Mouse (Mus musculus) ES-CJ7 (cell line): ENCODE data around the gene Yipf1.

ENCODE experiments used
- DNase-seq: peaks from one replicate; pipeline ENCODE4 v3.0.0; 2011; ENCODE audit warnings: low read depth, low spot score

The Yipf1 gene

GRCm38 (mm10) chr4:107313690-107314478 is at the start of gene Yipf1:
Gene Yipf1 (plus strand): TSS chr4:107314363.
- DNase-seq: peak; percentile 76

- DNase-seq: no peak
Observed at GRCm38 (mm10) chr4:107273683-107274082, 40.5 kb upstream of the Yipf1 start.

- no peak for DNase-seq
Observed at GRCm38 (mm10) chr4:107274511-107274910, 39.7 kb upstream of the Yipf1 start.

GRCm38 (mm10) chr4:107278188-107278707 is 35.9 kb upstream of the Yipf1 start:
- peak; percentile 11 for DNase-seq

GRCm38 (mm10) chr4:107280843-107281475 is 33.2 kb upstream of the Yipf1 start:
- peak; percentile 31 for DNase-seq

GRCm38 (mm10) chr4:107285446-107286200 is 28.5 kb upstream of the Yipf1 start:
- DNase-seq: no peak

- no peak for DNase-seq
Observed at GRCm38 (mm10) chr4:107286386-107286785, 27.8 kb upstream of the Yipf1 start.

- DNase-seq: no peak
Observed at GRCm38 (mm10) chr4:107287517-107287916, 26.6 kb upstream of the Yipf1 start.

- DNase-seq: no peak
Observed at GRCm38 (mm10) chr4:107291611-107292272, 22.4 kb upstream of the Yipf1 start.

- no peak for DNase-seq
Observed at GRCm38 (mm10) chr4:107292273-107292662, 21.9 kb upstream of the Yipf1 start.

GRCm38 (mm10) chr4:107298071-107298606 is 16.0 kb upstream of the Yipf1 start:
- no peak for DNase-seq

- DNase-seq: no peak
Observed at GRCm38 (mm10) chr4:107299779-107300340, 14.3 kb upstream of the Yipf1 start.

GRCm38 (mm10) chr4:107300371-107300770 is 13.8 kb upstream of the Yipf1 start:
- DNase-seq: no peak

- DNase-seq: no peak
Observed at GRCm38 (mm10) chr4:107300902-107301555, 13.1 kb upstream of the Yipf1 start.

- DNase-seq: no peak
Observed at GRCm38 (mm10) chr4:107302221-107302620, 11.9 kb upstream of the Yipf1 start.

GRCm38 (mm10) chr4:107302832-107303231 is 11.3 kb upstream of the Yipf1 start:
- DNase-seq: no peak

GRCm38 (mm10) chr4:107303531-107303930 is 10.6 kb upstream of the Yipf1 start:
- no peak for DNase-seq

- DNase-seq: no peak
Observed at GRCm38 (mm10) chr4:107306966-107307365, 7.2 kb upstream of the Yipf1 start, which contains the start of gene Dio1. Gene Dio1 (minus strand): TSS chr4:107307169.

GRCm38 (mm10) chr4:107314479-107314805 is 279 bp downstream of the Yipf1 start:
- no peak for DNase-seq

GRCm38 (mm10) chr4:107318646-107319045 is 4.5 kb downstream of the Yipf1 start:
- no peak for DNase-seq

GRCm38 (mm10) chr4:107321041-107321440 is 6.9 kb downstream of the Yipf1 start:
- DNase-seq: no peak
